Mouse (Mus musculus) forelimb bud, embryonic 11.5 days (tissue): Measurements from ENCODE around the gene Rgs19.

ENCODE experiments used
- DNase-seq: peaks from one replicate; pipeline ENCODE4 v3.0.0-alpha.2; 2012; ENCODE audit warnings: low read depth, low spot score

Rgs19 gene

DNA sequence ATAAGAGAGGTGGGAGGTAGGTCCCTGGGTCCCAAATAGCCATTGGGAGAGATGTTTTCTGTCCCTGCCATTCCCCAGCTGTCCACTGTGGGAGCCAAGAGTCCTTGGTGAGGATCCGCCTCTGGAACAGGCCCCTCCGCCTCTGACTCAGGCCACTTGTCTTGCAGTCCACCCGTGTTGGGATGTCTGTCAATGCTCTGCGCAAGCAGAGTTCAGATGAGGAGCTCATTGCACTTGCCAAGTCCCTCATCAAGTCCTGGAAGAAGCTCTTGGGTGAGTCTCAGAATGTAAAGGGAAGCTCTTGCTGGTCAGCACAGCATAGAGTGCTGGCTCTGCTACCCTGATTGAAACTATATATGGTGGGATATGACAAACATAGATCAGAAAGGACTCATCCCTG is 10.4 kb downstream of the Rgs19 start:
- DNase-seq, result no peak

DNA sequence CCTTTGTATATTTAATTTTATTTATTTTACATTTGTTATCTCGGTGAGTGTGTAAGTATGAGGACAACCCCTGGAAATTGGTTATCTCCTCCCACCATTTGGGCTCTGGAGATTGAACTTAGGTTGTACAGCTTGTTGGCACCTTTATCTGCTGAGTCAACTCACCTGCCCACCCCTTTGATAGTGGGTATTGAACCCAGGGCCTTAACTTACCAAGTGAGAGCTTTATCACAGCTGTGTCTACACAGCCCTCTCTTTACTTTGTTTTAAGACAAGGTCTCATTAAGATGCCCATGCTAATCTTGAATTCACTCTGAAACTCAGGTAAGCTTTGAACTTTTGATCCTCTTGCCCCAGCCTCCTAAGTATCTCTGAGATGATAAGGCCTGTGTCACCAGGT is 11.8 kb downstream of the Rgs19 start:
- DNase-seq, result no peak

DNA sequence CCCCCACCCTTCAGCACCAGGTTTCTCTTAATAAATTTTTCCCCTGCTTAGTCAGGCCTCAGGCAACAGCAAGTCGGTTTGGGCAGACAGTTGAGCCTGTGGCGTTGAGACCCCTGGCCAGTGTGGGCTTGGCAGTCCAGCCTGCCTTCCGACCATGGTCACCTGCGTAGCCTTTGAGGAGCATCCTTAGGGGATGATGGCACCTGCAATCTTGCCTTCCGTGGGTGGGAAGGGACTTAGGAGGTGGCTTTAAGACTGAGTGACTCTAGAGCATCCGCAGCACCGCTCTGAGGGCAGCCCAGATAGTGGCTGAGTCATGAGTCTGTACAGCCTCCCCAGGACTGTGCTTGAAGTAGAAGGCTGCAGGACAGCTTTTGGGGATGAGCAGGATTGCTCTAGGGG is 13.1 kb downstream of the Rgs19 start:
- DNase-seq, result no peak

DNA sequence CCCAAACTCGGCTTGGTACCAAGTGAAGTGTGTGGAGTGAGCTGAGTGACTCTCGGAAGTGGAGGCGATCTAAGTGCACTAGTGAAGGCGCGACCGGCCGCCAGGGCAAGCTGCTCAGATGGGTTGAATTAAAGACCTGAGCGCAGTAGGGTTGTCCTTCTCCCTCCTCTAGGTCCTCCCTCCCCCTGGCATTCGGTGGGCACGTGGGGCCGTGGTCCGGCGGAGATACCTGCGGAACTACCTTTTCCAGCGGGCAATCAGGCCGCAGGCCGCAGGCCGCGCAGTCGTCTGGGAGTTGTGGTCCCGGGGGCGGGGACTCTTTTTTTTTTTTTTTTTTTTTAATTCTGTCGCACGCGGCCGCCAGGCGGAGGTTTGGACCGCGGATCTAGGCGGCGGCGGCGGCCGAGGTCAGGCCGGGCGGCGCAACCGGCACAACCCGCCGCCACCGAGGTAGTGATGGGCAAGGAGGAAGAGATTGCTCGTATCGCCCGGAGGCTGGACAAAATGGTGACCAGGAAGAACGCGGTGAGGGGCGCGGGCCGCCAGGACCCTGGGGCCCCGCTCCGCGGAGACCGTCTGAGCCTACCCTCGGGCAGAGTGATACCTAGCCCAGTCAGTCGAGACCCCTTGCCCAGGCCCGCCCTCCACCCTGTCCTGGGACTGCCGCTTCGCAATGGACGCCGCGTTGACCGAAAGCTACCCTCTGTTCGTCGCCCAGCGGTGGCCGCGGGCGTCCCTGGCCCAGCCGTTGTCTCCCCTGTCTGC is 13.6 kb downstream of the Rgs19 start, which contains the start of gene Tcea2:
TSS of gene Tcea2 (plus strand) at position 360 of the 765 bp plus-strand sequence.
- DNase-seq, result peak; percentile 77

DNA sequence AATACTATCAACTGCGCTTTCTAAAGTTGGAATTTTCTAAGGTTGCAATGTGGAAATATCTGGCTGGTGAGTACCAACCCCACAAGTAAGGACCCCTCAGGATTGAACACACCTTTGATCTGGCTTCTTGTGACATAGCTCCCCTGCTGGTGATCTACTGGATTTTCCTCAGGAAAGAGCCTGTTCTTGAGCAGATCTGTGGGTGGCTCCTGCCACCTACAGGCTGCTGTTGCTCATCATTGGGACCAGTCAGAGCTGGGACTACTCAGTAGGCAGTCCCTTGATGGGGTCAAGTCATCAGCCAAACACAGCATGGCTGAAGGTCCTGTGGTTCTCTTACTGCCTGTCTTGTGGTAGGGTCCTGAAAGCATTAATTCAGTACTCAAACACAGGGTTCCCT is 15.0 kb downstream of the Rgs19 start:
- DNase-seq, result peak; percentile 87

DNA sequence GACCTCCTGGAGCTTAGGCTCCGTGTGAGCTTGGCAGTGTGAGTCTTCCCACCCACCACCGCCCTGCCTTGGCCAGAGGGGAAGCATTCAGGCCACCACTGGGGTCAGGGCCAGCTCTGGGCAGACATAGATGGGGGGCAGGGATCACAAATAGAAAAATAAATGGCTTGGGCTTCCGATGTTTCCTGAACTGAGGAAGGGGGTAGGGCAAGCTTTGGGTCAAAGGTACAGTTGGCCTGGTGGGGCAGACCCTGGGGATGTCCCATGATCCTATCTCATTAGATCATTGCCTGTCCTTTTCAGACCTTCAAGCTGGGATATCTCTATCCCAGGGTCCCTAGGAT is 16.1 kb downstream of the Rgs19 start:
- no peak for DNase-seq

DNA sequence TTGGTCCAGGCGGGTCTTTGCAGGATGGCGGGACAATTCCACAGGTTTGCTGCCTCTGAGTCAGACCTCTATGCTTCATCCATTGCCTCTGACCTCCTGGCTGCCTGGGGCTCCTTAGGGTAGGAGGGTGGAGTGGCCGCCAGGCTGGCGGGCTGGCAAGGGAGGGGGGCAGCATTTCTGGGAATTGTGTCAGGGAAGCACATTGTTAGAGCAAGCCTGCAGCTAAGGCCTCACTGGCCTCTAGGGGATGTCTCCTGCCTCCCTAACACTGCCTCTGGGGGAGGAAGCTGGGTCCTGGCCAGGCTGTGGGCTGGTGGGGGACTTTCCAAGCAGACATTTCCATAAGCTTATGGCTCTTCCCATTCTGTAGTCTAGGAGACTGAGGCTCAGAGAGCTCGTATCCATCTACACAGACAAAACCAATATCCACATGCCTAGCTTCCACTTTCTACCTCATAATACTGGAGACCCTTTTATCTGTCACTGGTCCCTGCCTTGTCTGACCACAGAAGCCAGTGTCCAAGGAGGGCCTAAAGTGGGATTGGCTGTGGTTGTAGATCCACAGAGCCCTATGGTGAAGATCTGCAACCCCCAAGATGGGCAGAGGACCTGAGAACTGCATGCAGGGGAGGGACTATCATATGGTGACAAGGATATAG is 16.6 kb downstream of the Rgs19 start:
- no peak for DNase-seq

DNA sequence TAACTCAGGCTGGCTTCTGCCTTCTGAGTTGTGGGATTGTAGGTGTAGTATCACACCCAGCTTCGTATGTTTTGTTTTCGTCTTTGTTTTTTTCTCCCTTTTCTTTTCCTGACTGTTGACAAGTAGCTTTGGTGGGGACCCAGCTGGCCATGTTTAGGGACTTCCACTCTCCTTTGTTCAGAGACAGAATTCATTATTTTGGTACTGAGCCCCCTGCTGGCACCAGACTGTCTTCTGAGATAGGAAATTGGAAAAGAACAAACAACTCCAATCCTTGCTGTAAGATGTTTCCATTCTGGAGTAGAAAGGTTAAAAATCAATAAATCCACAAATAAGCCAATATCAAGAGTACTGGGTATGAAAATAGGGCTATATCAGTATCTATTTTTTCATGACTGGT is 17.4 kb downstream of the Rgs19 start:
- no peak for DNase-seq

DNA sequence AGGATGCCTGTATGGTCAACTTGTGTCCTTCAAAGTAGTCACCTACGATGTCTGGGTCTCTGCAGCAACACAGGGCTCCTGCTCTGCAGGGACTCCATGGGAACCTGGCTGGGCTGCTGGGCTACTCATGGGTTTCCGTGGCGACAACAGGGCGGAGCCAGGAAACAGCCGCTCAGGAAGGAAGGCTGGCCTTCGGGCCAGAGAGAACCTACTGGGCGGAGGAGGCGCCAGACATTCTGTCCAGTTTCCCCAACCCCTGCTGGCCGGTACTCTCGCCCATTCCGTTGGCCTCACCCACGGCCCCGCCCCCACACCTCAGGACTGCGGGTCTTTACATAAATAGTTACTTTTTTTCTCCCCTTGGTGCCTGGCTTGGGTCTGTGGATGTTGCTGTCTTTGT is 18.3 kb downstream of the Rgs19 start:
- DNase-seq, result peak; percentile 57

DNA sequence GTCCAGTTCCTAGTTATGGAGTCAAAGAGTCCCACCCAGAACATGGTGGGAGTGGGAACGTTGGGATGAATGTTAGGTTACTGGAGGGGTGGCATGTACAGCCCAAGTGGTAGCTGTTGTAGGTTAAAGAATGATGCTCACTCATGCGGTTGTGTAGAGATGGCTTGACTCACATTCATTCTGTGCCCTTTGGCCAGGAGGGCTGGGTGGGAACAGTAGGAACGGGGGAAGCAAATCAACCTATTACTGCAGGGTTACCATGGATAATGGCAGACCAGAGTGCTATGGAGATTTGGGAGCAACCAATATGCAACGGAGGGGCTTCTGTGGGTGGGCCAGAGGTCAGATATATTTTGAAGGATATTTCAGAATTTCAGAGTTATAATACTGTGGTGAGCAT is 18.8 kb downstream of the Rgs19 start:
- DNase-seq, result no peak

DNA sequence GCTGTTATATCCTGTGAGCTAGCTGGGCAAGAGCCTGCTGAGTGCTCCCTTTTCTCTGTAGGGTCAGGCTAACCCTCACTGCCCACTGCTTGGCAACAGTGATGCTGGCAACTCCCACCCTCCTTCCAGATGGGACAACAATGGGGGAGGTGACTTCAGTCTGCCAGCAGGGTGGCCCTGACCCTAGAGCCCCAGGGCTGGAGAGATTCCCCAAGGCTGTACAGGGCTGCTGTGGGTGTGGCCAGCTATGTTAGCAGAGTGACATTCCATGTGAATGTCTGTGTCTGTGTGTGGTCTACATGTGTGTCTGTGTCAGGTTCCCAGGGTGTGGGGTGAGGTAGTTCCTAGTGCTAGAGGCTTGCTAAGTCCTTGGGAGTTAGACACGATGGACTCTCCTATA is 20.3 kb downstream of the Rgs19 start:
- no peak for DNase-seq

DNA sequence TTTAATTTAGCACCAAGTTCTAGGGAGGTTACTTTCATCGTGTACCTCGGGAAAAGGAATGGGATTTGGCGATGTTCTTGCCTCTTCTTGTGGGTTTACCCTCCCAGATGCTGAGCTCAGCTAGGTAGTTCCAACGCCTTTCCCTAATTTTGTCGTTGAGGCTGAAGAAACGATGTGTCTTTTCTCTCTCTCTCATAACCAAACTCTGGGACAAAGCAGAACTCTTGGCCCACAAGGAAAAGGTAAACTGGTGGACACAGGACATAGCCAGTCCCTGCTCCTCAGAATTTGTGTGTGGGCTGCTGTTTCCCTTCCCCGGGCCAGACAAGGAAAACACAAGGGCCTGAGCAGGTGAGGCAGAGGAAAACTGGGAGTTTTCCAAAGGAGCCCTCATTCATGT is 21.8 kb downstream of the Rgs19 start:
- DNase-seq, result no peak

DNA sequence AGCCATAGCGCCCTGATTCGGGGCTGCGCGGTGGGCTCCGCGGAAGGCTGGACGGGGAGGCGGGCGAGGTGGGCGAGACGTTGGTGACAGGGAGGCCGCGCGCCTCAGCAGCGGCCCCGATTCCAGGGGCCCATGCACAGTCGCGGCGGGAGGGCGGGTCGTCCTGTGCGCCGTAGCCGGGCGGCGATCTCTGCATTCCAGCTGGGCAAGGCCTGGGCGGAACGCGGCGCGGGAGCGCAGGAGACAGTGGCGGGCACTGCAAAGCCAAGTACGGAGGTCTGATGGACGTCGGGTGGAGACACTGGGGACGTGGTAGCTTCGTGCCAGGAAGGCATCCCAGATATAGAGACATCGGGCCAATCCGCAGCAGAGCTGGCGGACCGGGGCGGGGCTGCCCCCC is 22.5 kb downstream of the Rgs19 start, which contains the start of gene Sox18:
TSS of gene Sox18 (minus strand) at position 315 of the 400 bp plus-strand sequence.
- no peak for DNase-seq

DNA sequence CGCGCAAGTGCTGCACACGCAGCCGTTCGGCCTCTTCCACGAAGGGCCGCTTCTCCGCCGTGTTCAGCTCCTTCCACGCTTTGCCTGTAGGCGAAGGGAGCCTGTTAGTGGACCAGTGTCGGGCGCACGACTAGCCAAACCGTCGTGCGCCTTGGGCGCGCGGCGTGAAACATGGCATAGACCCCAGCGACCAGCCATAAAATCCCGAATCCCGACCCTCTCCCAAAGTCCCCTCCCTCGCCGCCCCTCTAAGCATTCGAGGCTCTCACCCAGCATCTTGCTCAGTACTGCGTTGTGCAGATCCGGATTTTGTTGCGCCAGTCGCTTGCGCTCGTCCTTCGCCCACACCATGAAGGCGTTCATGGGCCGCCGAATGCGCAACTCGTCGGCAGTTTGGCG is 22.9 kb downstream of the Rgs19 start:
- DNase-seq, result peak; percentile 28

DNA sequence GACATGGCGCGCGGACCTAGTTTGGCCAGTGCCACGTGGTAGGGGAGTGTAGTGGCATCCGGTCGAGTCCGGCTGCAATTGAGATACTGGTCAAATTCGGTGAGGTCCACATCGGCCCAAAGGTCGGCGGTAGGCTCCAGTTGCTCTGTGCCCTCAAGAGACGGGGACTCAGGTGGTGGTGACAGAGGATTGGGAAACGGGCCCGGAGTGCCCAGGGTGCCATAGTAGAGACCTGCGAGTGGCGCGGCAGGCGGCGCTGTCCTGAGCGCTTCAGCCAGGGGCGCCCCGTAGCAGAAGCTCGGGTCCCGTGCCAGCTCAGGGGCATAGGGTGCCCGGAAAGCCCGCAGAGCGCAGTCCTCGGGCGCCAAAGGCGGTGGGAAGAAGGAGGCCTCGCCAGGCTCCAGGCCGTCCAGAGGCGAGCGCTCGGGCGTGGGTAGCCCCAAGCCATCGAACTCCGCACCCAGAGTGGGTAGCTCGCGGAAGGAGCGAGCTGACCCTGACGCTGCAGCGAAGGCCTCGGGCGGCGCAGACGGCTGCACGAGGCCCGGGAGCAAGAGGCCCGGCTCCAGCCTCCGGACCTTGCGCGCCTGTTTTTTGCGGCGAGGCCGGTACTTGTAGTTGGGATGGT is 23.4 kb downstream of the Rgs19 start:
- no peak for DNase-seq

DNA sequence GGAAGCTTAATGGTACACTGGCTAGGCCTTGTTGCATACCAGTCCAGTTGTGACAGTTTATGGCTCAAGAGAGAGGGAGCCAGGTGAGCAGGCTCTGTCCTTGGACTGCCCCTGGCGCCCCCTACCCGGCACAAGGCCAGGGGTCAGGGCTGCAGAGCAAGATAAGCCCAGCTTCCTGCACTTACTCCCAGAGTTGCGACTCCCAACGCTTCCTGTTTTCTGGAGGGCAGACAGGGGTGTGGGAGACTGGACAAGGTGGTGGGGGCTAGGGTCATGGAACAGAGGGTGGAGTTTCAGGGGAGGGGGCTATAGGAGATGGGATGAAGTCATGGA is 30.5 kb downstream of the Rgs19 start:
- DNase-seq, result no peak

DNA sequence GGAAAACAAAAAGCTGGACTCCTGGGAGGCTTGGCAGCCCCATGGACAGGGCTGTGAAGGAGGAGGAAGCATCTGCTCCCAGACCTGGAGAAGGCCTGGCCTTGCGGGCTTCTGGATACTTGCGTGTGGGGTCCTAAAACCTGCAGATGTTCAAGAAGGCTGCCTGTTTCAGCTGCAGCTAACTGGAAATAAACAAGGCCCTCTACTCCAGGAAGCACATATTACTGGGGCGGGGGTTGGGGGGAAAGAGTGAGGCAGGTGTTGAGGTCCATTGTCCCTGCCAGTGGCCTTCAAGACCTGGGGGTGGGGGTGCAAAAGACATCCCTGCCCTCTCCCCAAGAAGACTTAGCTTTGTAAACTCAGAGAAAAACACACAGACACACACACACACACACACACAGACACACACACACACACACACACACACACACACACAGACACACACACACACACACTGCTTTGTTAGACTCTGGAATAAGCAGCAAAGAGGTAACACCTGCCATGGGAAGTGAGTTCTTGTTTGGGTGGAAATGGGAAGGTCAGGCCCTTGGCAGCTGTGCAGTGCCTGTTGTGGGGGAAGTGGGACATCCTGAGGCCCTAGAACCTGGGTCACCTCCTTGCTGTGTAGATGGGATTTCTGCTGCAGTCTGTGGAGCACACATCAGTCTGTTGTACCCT is 31.0 kb downstream of the Rgs19 start:
- DNase-seq, result no peak

DNA sequence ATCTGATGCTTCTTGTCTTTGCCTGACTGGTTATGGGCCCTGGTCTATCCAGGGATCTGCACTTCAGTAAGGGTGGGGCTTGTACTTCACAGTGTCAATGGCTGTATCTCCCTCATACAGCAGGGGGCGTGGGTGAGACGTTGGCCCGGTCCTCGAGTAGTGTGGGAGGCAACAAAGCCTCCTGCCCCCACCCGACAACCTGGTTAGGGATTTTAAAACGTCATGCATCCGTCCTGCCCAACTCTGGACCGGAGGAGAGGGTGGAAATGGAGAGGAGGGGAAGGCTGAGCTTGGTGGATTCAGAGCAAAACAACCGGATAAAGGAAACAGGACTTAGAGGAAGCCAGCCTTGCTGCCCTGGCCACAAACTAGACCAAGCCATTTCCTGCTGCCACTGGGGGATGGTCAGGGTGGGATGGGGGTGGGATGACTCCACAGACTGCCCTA is 34.1 kb downstream of the Rgs19 start:
- peak; percentile 63 for DNase-seq

DNA sequence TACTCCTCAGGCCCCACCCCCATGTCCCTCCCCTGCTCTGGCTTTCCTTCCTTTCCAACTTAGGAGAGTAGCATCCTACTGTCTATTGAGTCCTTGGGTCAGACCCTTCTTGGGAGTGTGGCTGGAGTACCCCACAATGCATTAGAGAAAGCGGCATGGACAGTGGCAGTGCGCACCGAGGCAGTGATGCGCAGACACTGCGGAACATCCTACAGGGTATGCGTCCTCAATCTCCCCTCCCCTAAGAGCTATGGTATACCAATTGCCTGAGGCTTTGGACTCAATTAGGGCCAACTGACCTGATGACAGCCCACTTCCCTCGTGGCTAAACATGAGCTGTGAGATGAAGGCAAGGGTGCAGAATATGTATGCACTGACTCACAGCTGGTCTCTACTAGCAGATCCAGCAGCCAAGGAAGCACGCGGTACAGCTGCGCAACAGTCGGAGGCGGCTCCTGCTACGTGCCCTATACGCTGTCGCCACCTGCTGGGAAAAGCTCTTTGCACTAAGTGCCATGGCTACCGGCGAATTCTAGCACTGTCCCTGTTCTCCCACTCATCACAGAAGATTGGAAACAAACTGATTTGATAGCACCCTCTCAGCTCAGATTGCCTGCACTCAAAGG is 34.7 kb downstream of the Rgs19 start:
- peak; percentile 40 for DNase-seq

DNA sequence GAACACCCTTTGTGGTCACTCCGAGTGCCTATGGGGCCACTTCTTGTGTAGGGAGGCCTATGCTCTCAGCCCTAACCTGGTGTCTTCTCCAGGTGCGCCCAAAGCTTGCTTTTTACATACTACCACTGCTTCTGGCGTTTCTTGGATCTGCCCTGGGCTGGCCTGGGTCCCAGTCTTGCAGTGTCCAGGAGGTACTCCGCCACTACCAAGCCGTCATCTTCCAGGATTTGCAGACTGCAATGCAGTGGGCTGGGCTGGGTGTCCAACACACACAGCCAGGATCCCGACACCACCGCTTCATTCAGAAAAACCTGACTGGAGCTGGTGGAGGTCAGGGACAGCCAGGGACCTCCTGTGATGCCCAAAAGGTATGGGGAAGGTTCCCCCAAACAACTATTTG is 35.2 kb downstream of the Rgs19 start:
- DNase-seq, result no peak

DNA sequence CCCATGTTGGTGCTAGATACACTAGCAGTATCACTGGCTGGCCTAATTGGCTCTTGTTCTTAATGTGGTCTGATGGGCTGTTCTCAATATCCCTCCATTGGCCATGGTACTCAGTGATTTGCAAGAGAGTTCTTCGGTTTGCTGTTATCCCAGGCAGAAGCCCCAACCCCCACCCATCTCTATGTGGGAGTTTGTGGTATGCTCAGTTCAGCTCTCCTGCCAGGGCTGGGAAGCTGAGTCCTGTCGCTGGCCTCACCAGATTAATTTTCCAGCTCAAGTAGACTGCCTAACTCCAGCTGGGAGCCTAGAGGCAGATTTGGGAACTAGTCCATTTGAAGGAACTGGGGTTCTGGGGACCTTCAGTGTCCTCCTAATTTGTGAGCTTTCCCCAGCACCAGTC is 36.3 kb downstream of the Rgs19 start:
- DNase-seq, result no peak

DNA sequence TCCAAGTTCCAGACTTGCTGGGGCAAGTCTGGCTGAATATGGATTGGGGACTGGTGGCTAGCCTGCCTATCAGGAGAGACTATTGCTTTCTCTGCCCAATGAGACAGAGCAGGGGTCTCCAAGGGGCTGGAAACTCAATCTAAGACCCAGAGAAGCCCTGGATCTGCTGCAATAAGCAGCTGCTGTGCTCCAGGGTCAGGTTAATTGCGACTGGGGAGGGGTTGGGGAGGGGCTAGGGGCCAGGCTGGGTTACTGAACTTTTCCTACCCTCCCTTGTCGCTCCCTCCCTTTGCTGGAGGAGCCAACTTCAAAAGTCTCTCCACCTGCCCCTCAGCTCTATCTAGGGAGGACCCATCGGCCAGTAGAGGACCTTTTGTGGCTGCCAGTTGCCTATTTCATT is 37.0 kb downstream of the Rgs19 start, which contains the start of gene Gm29797:
TSS of gene Gm29797 (plus strand) at position 301 of the 400 bp plus-strand sequence.
- no peak for DNase-seq
